Mouse (Mus musculus): Measurements from ENCODE around the gene Nacc2.

DNA sequence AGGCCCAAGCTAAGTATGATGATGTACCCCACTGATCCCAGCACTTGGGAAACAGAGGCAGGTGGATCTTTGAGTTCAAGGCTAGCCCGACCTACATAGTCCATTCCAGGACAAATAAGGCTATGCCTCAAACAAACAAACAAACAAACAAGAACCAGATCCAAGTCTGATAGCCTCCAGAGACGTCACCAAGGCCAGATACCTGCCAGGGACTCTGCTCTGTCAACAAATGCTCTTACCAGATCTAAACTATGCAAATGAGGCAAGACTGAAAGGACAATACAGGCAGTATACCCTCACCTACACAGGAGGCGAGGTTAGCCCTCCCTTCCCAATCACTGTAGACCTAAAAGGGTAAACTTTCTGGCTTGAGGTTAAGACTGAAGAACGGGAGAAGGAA lies 22.7 kb downstream of the Nacc2 start:
- TF ChIP-seq POLR2A (IDR thresholded peaks at IDR 0.05; ENCODE audit: insufficient read depth, low read depth, low read length): no peak
- no peak for TF ChIP-seq CTCF (IDR thresholded peaks at IDR 0.05)
